Mouse (Mus musculus) forelimb bud, embryonic 11.5 days (tissue): ENCODE measurements around the gene Foxo3.

Source experiments
- DNase-seq: peaks from one replicate; pipeline ENCODE4 v3.0.0-alpha.2; 2012; ENCODE audit warnings: low read depth, low spot score

Foxo3 gene

GRCm38 (mm10) chr10:42189037-42189436 is 87.5 kb downstream of the Foxo3 start:
- DNase-seq: no peak

- DNase-seq: no peak
Measured at GRCm38 (mm10) chr10:42188091-42188490, 88.5 kb downstream of the Foxo3 start.

GRCm38 (mm10) chr10:42186941-42187401 is 89.6 kb downstream of the Foxo3 start:
- DNase-seq: no peak

GRCm38 (mm10) chr10:42180333-42180732 is 96.2 kb downstream of the Foxo3 start:
- DNase-seq: no peak

GRCm38 (mm10) chr10:42178751-42179150 is 97.8 kb downstream of the Foxo3 start:
- DNase-seq: no peak

GRCm38 (mm10) chr10:42177771-42178674 is 98.5 kb downstream of the Foxo3 start:
- no peak for DNase-seq

- no peak for DNase-seq
Measured at GRCm38 (mm10) chr10:42174283-42174682, 102.3 kb downstream of the Foxo3 start.

GRCm38 (mm10) chr10:42173839-42174238 is 102.7 kb downstream of the Foxo3 start:
- DNase-seq: peak; percentile 35

- no peak for DNase-seq
Measured at GRCm38 (mm10) chr10:42170889-42171347, 105.6 kb downstream of the Foxo3 start.

GRCm38 (mm10) chr10:42170201-42170600 is 106.4 kb downstream of the Foxo3 start:
- no peak for DNase-seq

- no peak for DNase-seq
Measured at GRCm38 (mm10) chr10:42154727-42155126, 121.8 kb downstream of the Foxo3 start.

GRCm38 (mm10) chr10:42152426-42153205 is 123.9 kb downstream of the Foxo3 start:
- no peak for DNase-seq

GRCm38 (mm10) chr10:42149767-42150166 is 126.8 kb downstream of the Foxo3 start:
- DNase-seq: no peak

GRCm38 (mm10) chr10:42148326-42148725 is 128.2 kb downstream of the Foxo3 start:
- DNase-seq: no peak

GRCm38 (mm10) chr10:42145221-42145620 is 131.3 kb downstream of the Foxo3 start:
- no peak for DNase-seq

- no peak for DNase-seq
Measured at GRCm38 (mm10) chr10:42144788-42145187, 131.8 kb downstream of the Foxo3 start.

GRCm38 (mm10) chr10:42144176-42144575 is 132.4 kb downstream of the Foxo3 start:
- DNase-seq: no peak

- DNase-seq: no peak
Measured at GRCm38 (mm10) chr10:42142791-42143190, 133.8 kb downstream of the Foxo3 start.

- no peak for DNase-seq
Measured at GRCm38 (mm10) chr10:42142081-42142480, 134.5 kb downstream of the Foxo3 start.

GRCm38 (mm10) chr10:42139749-42140148 is 136.8 kb downstream of the Foxo3 start:
- DNase-seq: no peak

GRCm38 (mm10) chr10:42134759-42135702 is 141.5 kb downstream of the Foxo3 start:
- no peak for DNase-seq
